Mouse (Mus musculus) intestine, embryonic 15.5 days (tissue): ENCODE data around the gene Fbxw8. TPM values are rescaled to one million over a fixed set of nuclear protein-coding genes. Genes with fewer than 3 reads are reported as not detected.
A peak's percentile ranks its signal among the peaks of the same experiment; 100 is the strongest.

Source experiments
- ATAC-seq: fragments of 200-750 bp; cut with Nextera tagmentation; 2 replicates; pipeline ENCODE4 v1.8.0; 2017; ENCODE audit warnings: moderate TSS enrichment, moderate library complexity
- H3K27ac ChIP-seq: fragments of 300-500 bp; sonication (generic); 2 replicates; pipeline ENCODE4 v1.5.1; 2015; ENCODE audit warnings: mild to moderate bottlenecking, inconsistent platforms
- H3K27me3 ChIP-seq: fragments of 300-500 bp; sonication (generic); replicated peaks from 2 replicates; pipeline ENCODE4 v1.6.1; 2015; ENCODE audit warnings: inconsistent platforms
- H3K36me3 ChIP-seq: fragments of 300-500 bp; sonication (generic); 2 replicates; pipeline ENCODE4 v1.6.1; 2015; ENCODE audit warnings: inconsistent platforms
- H3K4me1 ChIP-seq: fragments of 300-500 bp; sonication (generic); replicated peaks from 2 replicates; pipeline ENCODE4 v1.6.1; 2015; ENCODE audit warnings: inconsistent platforms
- H3K4me2 ChIP-seq: fragments of 300-500 bp; sonication (generic); replicated peaks from 2 replicates; pipeline ENCODE4 v1.6.1; 2015; ENCODE audit warnings: mild to moderate bottlenecking, inconsistent platforms
- H3K4me3 ChIP-seq: fragments of 300-500 bp; sonication (generic); replicated peaks from 2 replicates; pipeline ENCODE4 v1.5.1; 2015; ENCODE audit warnings: inconsistent platforms
- H3K9ac ChIP-seq: fragments of 300-500 bp; sonication (generic); 2 replicates; pipeline ENCODE4 v1.6.1; 2015; ENCODE audit warnings: inconsistent platforms
- H3K9me3 ChIP-seq: fragments of 300-500 bp; sonication (generic); 2 replicates; pipeline ENCODE4 v1.6.1; 2016; ENCODE audit warnings: inconsistent platforms
- WGBS: fragments of 180-500 bp; shearing (Covaris S2); methylation state at CpG from one replicate; pipeline ENCODE4 v1.1.7; 2015; 5-methylcytosine and 5-hydroxymethylcytosine counted together
- polyA plus RNA-seq: library from polyadenylated mRNA; unstranded; fragments of >200 nt; fragmentation: Nextera tagmentation; extraction: Ambion mirVana; gene quantifications from 2 replicates; pipeline ENCODE4 v1.2.1, GENCODE M21; 2015

Gene Fbxw8
- polyA plus RNA-seq, 1 experiment from 2014 or later: 20.7 TPM

DNA sequence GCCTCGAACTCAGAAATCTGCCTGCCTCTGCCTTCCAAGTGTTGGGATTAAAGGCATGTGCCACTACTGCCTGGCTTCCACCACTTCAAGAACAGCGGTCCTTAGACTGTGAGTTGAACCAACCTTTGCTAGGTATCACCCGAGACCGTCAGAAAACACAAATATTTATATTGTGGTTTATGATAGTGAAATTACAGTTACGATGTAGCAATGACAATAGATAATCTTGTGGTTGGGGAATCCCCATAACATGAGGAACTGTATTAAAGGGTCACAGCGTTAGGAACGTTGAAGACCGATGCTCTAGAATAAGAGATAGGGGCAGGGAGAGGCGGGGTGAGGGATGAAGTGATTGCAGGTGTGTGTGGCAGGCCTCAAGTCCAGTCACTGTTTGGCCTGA is 109.9 kb downstream of the Fbxw8 start:
- H3K4me2 ChIP-seq: no peak overlapping the region
- 85% methylated on average over 9 of the region's 9 CpGs for WGBS
- H3K4me3 ChIP-seq: no peak overlapping the region
- H3K9me3 ChIP-seq: no peaks in the 10 kb centered on the region
- H3K27me3 ChIP-seq: no peaks in the 10 kb centered on the region
- no peak for ATAC-seq
- H3K9ac ChIP-seq: no peak overlapping the region
- no peaks in the 10 kb centered on the region for H3K36me3 ChIP-seq
- no peak overlapping the region for H3K27ac ChIP-seq
- H3K4me1 ChIP-seq: no peaks in the 10 kb centered on the region

DNA sequence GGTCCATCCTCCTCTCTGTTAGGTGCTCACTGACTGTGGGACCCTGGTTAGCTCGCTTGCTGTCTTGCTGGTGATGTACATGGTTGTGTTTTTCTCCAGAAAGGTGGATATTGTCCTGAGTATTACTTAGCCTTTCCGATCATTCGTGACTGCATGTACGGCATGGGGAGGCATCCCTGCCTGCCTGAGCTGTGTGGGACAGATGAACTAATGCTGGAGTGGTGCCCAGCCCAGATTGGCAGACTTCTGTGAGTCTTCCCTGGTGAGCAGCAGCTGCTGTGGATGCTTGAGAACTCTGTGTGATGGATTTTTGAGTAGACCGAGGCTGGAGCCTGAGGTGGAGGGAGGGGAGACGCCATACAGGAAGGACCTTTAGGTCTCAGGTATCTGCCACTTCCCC is 110.4 kb downstream of the Fbxw8 start:
- Histone ChIP-seq H3K36me3 (no peaks in the 10 kb centered on the region), H3K27me3 (no peaks in the 10 kb centered on the region), H3K4me3 (no peak overlapping the region)

DNA sequence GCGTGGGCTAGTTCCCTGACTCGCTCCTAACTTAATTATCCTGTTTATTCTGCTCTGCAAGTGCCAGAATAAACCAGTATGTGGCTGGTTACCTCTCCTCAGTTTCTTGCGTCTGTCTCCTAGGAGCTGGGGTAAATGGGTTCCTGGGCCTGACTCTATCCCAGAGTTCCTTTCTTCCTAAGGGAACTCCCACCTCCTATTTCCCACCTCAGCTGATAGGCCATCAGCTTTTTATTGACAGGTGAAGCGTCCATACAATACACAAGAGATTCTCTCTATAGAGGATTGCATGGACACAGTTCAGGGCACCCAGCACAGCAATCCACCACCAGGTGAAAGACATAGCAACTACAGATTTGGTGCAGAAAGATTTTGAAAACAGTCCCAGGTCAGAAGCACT is 111.5 kb downstream of the Fbxw8 start:
- ATAC-seq: no peak
- 88% methylated on average over 4 of the region's 4 CpGs for WGBS
- Histone ChIP-seq H3K36me3 (no peaks in the 10 kb centered on the region), H3K9ac (no peak overlapping the region), H3K4me1 (no peaks in the 10 kb centered on the region), H3K4me2 (no peak overlapping the region), H3K27me3 (no peaks in the 10 kb centered on the region), H3K4me3 (no peak overlapping the region), H3K9me3 (no peaks in the 10 kb centered on the region), H3K27ac (no peak overlapping the region)

More for the DNA sequence above, 110.4 kb downstream of the Fbxw8 start:
- H3K9me3 ChIP-seq: no peaks in the 10 kb centered on the region
- no peak overlapping the region for H3K9ac ChIP-seq
- no peak overlapping the region for H3K27ac ChIP-seq
- WGBS: 93% methylated on average over 6 of the region's 6 CpGs
- H3K4me2 ChIP-seq: no peak overlapping the region
- no peaks in the 10 kb centered on the region for H3K4me1 ChIP-seq
- no peak for ATAC-seq

DNA sequence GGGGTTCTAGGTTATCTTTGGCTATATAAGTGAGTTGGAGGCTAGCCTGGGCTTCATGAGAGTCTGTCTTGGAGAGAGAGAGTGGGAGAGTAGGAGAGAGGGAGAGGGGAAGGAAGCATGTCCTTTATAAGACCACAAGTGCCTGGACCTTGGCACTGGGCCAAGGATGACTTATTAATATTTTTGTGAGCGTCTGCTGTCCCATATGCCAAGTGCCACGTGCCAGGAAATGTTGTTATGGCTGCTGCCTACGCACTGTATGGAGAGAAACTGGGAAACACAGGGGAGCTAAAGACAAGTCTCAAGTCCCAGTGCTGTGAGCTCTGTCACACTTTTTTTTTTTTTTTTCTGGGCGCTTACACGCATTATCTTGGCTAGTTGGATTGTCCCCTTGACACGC is 112.7 kb downstream of the Fbxw8 start:
- Histone ChIP-seq H3K9ac (no peak overlapping the region), H3K4me1 (0 out of 2 replicates have a peak, but pooled peaks cover 3% of the 10 kb centered on the region), H3K4me3 (no peak overlapping the region), H3K27me3 (no peaks in the 10 kb centered on the region), H3K27ac (no peak overlapping the region), H3K9me3 (no peaks in the 10 kb centered on the region), H3K36me3 (no peaks in the 10 kb centered on the region), H3K4me2 (no peak overlapping the region)
- no peak for ATAC-seq
- 77% methylated on average over 6 of the region's 6 CpGs for WGBS

DNA sequence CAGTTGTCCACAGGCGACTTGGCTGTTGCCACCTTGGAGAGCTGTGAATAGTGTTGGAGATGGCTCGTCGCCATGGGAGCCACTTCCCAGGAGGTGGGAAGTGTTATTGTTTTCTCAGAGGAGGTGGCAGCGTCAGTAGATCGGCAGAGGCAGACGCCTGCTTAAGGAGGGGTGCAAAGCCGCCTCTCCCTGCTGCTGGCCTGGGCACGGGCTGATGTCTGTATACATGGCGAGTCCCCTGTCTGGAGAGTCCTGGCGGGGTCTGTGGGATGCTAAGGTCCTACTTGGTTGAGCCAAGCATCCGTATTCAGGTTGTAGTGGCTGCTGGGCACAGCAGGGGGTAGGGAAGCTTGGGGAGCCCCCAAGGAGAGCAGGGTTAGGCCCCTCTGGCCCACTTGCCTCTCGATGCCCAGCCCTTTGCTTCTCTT is 116.0 kb downstream of the Fbxw8 start:
- Histone ChIP-seq H3K4me1 (0 out of 2 replicates have a peak, but pooled peaks cover 6% of the 10 kb centered on the region), H3K4me3 (no peak overlapping the region), H3K27ac (no peak overlapping the region), H3K9ac (no peak overlapping the region), H3K36me3 (no peaks in the 10 kb centered on the region), H3K4me2 (no peak overlapping the region), H3K27me3 (no peaks in the 10 kb centered on the region), H3K9me3 (no peaks in the 10 kb centered on the region)
- WGBS: 40% methylated on average over 12 of the region's 12 CpGs
- no peak for ATAC-seq

DNA sequence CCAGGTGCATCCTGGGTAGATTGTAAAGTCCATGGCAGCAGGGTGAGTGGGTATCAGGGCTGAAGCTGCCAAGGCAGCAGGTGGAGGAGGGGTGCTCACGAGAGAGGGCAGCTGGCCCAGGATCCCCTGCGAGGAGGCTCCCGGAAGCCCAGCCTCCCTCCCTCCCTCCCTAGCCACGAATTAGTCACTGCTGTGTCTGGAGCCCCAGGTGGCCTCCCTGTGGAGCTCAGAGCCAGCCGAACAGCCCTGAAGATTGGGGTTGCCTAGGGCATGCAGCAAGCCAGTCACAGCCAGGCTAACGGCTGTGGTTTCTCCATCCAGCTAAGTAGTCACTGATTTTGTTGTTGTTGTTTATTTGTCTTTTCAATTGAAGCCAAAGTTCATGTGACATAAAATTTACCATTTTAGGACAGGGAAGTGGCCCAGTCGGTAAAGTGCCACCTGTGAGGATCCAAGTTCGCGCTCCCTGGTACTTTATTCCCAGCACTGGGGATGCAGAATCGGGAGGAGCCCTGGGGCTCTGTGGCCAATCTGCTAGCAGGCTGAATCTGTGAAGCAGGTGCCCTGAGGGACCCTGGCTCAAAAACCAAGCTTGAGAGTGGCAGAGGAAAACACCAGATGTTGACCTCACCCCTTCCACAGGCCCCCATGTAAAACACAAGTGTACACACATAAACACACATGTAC is 117.3 kb downstream of the Fbxw8 start:
- H3K4me1 ChIP-seq: 0 out of 2 replicates have a peak, but pooled peaks cover 6% of the 10 kb centered on the region
- 13% methylated on average over 10 of the region's 10 CpGs for WGBS
- no peaks in the 10 kb centered on the region for H3K9me3 ChIP-seq
- H3K36me3 ChIP-seq: no peaks in the 10 kb centered on the region
- peak; percentile 85 for ATAC-seq
- H3K9ac ChIP-seq: no peak overlapping the region
- no peaks in the 10 kb centered on the region for H3K27me3 ChIP-seq
- no peak overlapping the region for H3K27ac ChIP-seq
- H3K4me3 ChIP-seq: no peak overlapping the region
- no peak overlapping the region for H3K4me2 ChIP-seq

DNA sequence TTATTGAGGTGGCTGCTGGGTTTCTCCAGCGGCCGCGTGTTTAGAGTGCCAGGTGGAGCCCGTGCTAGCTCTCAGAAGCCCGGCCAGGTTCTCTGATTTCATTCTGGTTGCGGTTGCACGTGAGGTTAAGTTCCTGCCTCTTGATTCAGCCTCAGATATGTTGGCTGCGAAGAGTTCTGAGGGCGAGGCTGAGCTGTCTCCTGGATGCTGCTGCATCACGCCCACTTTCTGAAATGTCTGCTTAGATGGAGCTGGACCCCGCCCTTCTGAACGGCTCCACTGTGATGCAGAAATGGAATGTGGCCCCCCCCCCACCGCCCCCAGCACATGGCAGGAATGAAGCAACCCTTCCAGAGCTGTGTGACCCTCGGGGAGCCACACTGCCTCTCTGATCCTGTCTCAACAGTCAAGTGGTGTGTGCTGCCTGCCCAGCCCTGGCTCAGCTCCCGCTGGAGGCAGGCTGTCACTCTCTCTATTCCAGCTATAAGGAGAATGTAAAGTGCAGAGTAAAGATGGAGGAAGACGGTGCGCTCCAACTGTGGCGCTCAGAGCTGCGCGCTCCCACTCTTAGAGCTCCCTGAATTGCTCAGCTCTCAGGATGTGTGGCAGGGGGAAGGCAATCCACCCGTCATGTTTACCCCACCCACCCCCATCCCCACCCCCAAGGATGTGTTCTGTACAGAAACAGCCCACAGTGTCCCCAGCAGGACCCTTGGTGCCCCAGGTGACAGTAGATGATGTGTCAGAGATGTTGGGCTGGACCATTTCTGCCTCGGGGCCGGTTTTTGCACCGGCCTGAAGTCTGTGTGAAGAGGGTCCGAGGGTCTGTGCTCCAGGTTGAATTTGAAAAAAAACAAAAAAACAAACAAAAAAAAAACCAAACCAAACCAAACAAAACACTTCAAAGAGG is 118.1 kb downstream of the Fbxw8 start:
- Histone ChIP-seq H3K27ac (no peak overlapping the region), H3K4me1 (0 out of 2 replicates have a peak, but pooled peaks cover 6% of the 10 kb centered on the region), H3K4me3 (no peak overlapping the region), H3K9ac (no peak overlapping the region), H3K9me3 (no peaks in the 10 kb centered on the region), H3K4me2 (no peak overlapping the region), H3K36me3 (no peaks in the 10 kb centered on the region), H3K27me3 (no peaks in the 10 kb centered on the region)
- ATAC-seq: peak; percentile 39
- WGBS: 40% methylated on average over 25 of the region's 25 CpGs

DNA sequence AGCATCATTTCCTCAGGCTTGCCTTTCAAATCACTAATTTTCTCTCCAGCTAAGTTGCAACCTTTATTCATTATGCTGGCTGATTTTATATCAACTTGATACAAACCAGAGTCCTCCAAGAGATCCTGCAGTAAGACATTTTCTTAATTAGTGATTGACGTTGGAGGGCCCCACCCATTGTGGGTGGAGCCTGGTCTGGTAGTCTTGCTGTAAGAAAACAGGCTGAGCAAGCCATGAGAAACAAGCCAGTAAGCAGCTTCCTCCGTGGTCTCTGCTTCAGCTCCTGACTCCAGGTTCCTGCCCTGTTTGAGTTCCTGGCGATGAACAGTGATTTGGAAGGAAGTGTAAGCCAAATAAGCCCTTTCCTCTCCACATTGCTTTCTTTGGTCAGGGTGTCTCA is 119.5 kb downstream of the Fbxw8 start:
- no peak overlapping the region for H3K4me3 ChIP-seq
- H3K36me3 ChIP-seq: no peaks in the 10 kb centered on the region
- no peak overlapping the region for H3K27ac ChIP-seq
- H3K27me3 ChIP-seq: no peaks in the 10 kb centered on the region
- no peak overlapping the region for H3K9ac ChIP-seq
- no peaks in the 10 kb centered on the region for H3K9me3 ChIP-seq
- 0 out of 2 replicates have a peak, but pooled peaks cover 6% of the 10 kb centered on the region for H3K4me1 ChIP-seq
- no peak overlapping the region for H3K4me2 ChIP-seq
- no peak for ATAC-seq
- WGBS: 51% methylated on average over 3 of the region's 3 CpGs

DNA sequence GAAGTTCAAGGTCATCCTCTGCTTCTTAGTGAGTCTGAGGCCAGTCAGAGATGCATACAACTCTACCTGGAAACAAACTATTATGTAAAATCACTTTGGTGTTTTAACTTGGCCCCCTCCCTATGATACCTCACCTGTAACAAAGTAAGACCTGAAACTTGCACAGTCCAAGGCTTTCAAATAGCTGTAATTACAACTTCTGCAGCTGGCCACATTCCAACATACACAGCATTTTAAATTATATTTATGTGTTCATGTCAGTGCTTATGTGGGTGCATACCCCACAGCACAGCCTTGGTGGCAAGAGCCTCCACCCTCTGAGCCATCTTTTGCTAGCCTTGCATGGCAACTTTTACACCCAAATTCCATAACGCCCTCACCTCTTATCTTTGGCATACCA is 120.6 kb downstream of the Fbxw8 start:
- Histone ChIP-seq H3K36me3 (no peaks in the 10 kb centered on the region), H3K9ac (no peak overlapping the region), H3K4me1 (0 out of 2 replicates have a peak, but pooled peaks cover 6% of the 10 kb centered on the region), H3K27ac (no peak overlapping the region), H3K9me3 (no peaks in the 10 kb centered on the region), H3K27me3 (no peaks in the 10 kb centered on the region; the same call in 1 of the 2 replicates), H3K4me3 (no peak overlapping the region), H3K4me2 (no peak overlapping the region)
- WGBS: 85% methylated on average over 1 of the region's 1 CpGs
- no peak for ATAC-seq

DNA sequence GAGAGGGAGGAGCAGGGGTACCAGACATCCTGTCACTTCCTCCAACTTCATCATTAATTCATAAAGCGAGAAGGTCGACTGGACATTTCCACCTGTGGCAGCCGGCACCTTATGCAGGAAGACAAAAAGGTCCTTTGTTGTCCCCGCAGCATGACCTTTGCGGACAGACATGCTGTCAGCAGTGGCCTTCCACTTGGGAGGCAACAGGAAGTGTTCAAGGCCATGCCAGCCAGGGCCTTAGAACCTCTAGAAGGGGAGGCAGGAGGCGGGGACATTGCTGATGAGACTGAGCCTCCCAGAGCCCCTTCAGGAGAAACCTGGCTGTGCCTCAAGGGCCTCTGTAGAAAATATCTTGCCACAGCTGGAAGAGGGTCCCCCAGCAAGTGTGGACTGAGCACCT is 121.5 kb downstream of the Fbxw8 start:
- Histone ChIP-seq H3K27me3 (peaks cover 9% of the 10 kb centered on the region), H3K9me3 (no peaks in the 10 kb centered on the region), H3K4me1 (peaks cover 13% of the 10 kb centered on the region), H3K4me3 (no peak overlapping the region), H3K36me3 (no peaks in the 10 kb centered on the region), H3K4me2 (no peak overlapping the region), H3K9ac (no peak overlapping the region), H3K27ac (no peak overlapping the region)
- 50% methylated on average over 6 of the region's 6 CpGs for WGBS
- no peak for ATAC-seq

DNA sequence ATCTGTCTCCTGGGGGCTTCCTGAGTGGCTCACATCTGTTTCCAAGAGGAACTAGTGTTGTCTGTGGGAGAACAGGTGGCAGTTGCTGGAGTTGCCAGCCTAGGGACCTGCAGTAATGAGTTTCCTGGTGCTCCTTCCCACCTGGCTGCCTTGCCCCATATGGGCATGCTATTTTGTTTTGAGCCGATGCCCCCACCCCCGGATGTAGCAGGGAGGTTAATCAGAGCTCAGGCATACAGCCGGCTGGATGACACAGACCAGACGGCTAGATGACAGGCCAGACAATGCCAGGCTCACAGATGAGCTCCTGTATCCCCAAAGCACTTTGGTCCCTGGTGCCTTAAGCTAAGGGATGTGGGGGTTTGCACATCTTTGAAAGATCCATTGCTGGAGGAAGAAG is 121.9 kb downstream of the Fbxw8 start:
- 31% methylated on average over 4 of the region's 4 CpGs for WGBS
- H3K27ac ChIP-seq: no peak overlapping the region
- ATAC-seq: no peak

DNA sequence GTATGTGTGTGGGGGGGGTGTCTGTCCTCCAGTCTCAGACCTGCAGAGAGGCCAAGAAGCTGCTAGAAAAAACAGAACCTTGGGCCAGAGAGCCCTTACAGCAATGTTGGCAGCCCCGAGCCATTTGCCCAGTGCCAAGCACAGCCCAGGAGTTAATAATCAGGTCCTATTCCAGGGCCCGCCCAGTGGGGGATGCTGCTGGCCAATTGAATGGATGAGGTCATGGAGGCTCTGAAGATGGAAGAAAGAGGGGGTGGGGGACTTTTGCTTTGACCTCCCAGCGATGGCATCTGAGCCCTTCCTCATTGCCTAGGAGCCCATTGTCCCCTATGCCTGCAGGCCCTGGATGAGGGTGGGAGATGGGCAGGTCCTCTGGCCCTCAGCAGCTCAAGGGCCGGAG is 123.8 kb downstream of the Fbxw8 start:
- no peaks in the 10 kb centered on the region for H3K36me3 ChIP-seq
- no peak for ATAC-seq
- no peak overlapping the region for H3K4me2 ChIP-seq
- peaks cover 27% of the 10 kb centered on the region for H3K4me1 ChIP-seq
- no peak overlapping the region for H3K27ac ChIP-seq
- peaks cover 31% of the 10 kb centered on the region for H3K27me3 ChIP-seq
- H3K9me3 ChIP-seq: no peaks in the 10 kb centered on the region
- H3K9ac ChIP-seq: no peak overlapping the region
- H3K4me3 ChIP-seq: no peak overlapping the region
- WGBS: 60% methylated on average over 4 of the region's 4 CpGs

More for the DNA sequence above, 121.9 kb downstream of the Fbxw8 start:
- Histone ChIP-seq H3K36me3 (no peaks in the 10 kb centered on the region), H3K9ac (no peak overlapping the region), H3K4me2 (no peak overlapping the region), H3K9me3 (no peaks in the 10 kb centered on the region), H3K4me3 (no peak overlapping the region), H3K4me1 (peaks cover 18% of the 10 kb centered on the region), H3K27me3 (peaks cover 13% of the 10 kb centered on the region)
